Mouse (Mus musculus) embryo, embryonic 10 days (tissue): ENCODE data around the gene Arhgef33.
"Not testable (repeated sequence)": the region's sequence is repeated elsewhere in the genome, so short reads cannot be mapped to it uniquely, and the experiment has no call there.

Experiments used
- DNase-seq: peaks from one replicate; pipeline ENCODE4 v3.0.0-alpha.2; 2015; ENCODE audit warnings: low spot score

Gene Arhgef33

GRCm38 (mm10) chr17:80307251-80307650 lies at the start of gene Arhgef33:
TSS of gene Arhgef33 (plus strand) at chr17:80307407.
- DNase-seq: no peak

- DNase-seq: no peak
Measured at GRCm38 (mm10) chr17:80267065-80267464, 40.1 kb upstream of the Arhgef33 start.

GRCm38 (mm10) chr17:80268151-80268550 lies 39.1 kb upstream of the Arhgef33 start:
- no peak for DNase-seq

GRCm38 (mm10) chr17:80270622-80271021 lies 36.6 kb upstream of the Arhgef33 start:
- not testable (repeated sequence) for DNase-seq

- DNase-seq: no peak
Measured at GRCm38 (mm10) chr17:80278255-80278654, 29.0 kb upstream of the Arhgef33 start.

- no peak for DNase-seq
Measured at GRCm38 (mm10) chr17:80279340-80280070, 27.7 kb upstream of the Arhgef33 start.

GRCm38 (mm10) chr17:80284446-80284845 lies 22.8 kb upstream of the Arhgef33 start:
- DNase-seq: no peak

GRCm38 (mm10) chr17:80288012-80288411 lies 19.2 kb upstream of the Arhgef33 start:
- DNase-seq: no peak

GRCm38 (mm10) chr17:80289280-80290073 lies 17.7 kb upstream of the Arhgef33 start:
- no peak for DNase-seq

GRCm38 (mm10) chr17:80290074-80290657 lies 17.0 kb upstream of the Arhgef33 start, which contains the start of the genes Morn2 and Dhx57:
TSS of gene Morn2 (plus strand) at chr17:80290203.
TSS of gene Dhx57 (minus strand) at chr17:80290476.
- DNase-seq: peak; percentile 97

GRCm38 (mm10) chr17:80291148-80291547 lies 16.1 kb upstream of the Arhgef33 start:
- peak; percentile 81 for DNase-seq

- DNase-seq: no peak
Measured at GRCm38 (mm10) chr17:80295258-80295657, 11.9 kb upstream of the Arhgef33 start.

- no peak for DNase-seq
Measured at GRCm38 (mm10) chr17:80298844-80299243, 8.4 kb upstream of the Arhgef33 start.

GRCm38 (mm10) chr17:80311761-80312160 lies 4.6 kb downstream of the Arhgef33 start:
- DNase-seq: no peak

GRCm38 (mm10) chr17:80312405-80312804 lies 5.2 kb downstream of the Arhgef33 start:
- DNase-seq: no peak

GRCm38 (mm10) chr17:80322228-80322627 lies 15.0 kb downstream of the Arhgef33 start:
- DNase-seq: no peak

GRCm38 (mm10) chr17:80323015-80323414 lies 15.8 kb downstream of the Arhgef33 start:
- no peak for DNase-seq

GRCm38 (mm10) chr17:80323658-80324057 lies 16.5 kb downstream of the Arhgef33 start:
- DNase-seq: no peak

- no peak for DNase-seq
Measured at GRCm38 (mm10) chr17:80324521-80324920, 17.3 kb downstream of the Arhgef33 start.

GRCm38 (mm10) chr17:80325456-80325855 lies 18.2 kb downstream of the Arhgef33 start:
- no peak for DNase-seq

GRCm38 (mm10) chr17:80326431-80326830 lies 19.2 kb downstream of the Arhgef33 start:
- no peak for DNase-seq

- no peak for DNase-seq
Measured at GRCm38 (mm10) chr17:80332386-80332785, 25.2 kb downstream of the Arhgef33 start.

- DNase-seq: peak; percentile 26
Measured at GRCm38 (mm10) chr17:80345277-80345676, 38.1 kb downstream of the Arhgef33 start.
